Mouse (Mus musculus) embryo, embryonic 11 days (tissue): ENCODE data around the gene Ppef2.

Experiments used
- DNase-seq: peaks from one replicate; pipeline ENCODE4 v3.0.0-alpha.2; 2015

The Ppef2 gene

DNA sequence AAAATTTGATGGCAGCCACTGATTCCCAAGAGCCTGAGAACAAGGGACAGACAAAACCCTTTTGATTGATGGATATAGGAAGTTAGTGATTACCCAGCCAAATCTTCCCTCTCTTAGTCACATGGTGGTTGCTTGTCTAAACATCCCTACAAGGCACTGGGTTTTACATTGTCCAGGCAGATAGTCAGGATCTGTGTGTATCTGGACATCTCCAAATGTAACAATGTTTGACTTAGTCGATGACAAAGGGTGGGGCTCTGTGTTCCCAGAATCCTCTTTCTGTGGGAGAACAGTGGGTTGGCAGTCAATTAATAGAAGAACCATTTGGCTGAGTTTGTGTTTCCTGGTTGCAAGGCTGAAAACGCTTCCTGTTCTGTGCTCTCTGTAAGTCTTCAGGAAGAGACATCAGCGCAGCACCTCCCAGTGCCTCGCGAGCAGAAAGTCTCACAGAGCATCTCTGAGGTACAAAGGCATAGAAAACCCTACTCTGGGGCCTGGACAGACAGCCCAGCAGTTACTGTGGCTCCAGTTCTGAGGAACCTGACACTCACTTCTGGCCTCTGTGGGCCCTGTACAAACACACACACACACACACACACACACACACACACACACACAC is 21.0 kb downstream of the Ppef2 start:
- no peak for DNase-seq

- DNase-seq = no peak
These were observed 22.7 kb downstream of the Ppef2 start for GRCm38 (mm10) chr5:92233366-92233765.

GRCm38 (mm10) chr5:92231836-92232235 is 24.2 kb downstream of the Ppef2 start:
- DNase-seq = no peak

DNA sequence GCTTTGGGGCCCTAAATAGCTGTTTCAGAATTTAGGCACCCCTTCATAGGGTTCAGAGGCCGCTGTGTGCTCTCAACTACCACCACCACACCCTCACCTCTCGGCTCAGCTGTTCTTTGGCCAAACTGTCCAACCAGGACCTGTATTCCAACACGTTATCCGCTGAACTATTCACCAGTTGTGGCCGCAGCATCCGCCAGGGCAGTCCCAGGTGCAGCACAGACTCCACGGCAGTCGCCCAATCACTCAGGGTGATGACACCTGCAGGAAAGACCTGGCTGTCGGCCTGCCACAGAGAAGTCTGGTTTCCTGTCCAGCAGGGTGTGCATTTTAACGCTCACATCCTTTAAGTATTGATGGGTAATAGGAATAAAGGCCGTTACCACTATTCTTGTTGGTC is 25.8 kb downstream of the Ppef2 start:
- DNase-seq = no peak

DNA sequence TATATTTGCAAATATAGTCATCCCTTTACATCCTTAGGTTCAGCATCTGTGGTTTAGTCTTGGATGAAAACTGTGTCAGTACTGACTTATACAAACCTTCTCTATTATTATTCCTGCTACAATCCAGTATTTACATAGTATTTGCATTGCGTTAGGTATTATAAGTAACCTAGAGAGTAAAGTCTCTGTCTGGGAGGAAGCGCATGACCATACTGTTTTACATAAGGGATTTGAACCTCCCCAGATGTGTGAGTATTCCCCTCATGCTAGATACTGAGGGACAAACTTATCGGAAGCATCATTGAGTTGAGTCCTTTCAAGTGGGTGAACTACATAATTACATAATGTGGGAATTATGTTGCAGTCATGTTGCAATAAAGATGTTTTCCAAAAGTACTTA is 26.6 kb downstream of the Ppef2 start:
- no peak for DNase-seq

DNA sequence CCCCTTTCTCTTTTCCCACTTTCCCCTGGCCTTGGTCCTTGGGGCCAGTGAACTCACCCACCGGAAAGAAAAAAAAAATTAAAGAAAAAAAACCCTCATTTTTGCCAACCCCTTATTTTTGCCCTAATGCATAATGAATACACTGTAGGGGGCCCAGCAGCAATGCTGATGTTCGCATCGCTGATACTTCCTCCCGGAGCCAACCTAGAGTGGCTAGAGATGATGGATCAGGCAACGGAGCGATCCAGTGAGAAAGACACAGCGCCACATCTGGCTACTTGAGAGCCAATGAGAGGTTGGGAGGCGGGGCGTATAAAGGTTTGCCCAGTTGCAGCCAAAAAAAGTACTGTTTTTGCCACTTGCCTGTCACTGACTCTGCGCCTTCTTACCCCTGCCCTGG is 27.3 kb downstream of the Ppef2 start:
- DNase-seq = peak; percentile 23

DNA sequence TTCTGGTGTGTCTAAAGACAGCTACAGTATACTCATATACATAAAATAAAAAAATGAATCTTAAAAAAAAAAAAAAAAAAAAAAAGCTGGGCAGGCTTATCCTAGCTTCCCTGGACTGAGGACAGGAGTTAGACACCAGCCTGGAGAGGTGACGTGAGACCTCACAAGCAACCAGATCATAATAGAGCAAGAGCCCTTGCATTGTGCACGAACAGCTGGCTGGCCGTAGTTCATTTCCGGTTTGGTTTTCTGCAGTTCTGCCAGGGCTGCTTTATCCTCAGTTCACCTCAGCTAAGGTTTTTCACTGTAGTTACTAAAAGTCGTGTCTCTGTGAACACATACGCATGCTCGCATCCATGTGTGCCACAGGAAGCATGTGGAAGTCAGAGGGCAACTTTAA is 28.3 kb downstream of the Ppef2 start:
- DNase-seq = no peak

DNA sequence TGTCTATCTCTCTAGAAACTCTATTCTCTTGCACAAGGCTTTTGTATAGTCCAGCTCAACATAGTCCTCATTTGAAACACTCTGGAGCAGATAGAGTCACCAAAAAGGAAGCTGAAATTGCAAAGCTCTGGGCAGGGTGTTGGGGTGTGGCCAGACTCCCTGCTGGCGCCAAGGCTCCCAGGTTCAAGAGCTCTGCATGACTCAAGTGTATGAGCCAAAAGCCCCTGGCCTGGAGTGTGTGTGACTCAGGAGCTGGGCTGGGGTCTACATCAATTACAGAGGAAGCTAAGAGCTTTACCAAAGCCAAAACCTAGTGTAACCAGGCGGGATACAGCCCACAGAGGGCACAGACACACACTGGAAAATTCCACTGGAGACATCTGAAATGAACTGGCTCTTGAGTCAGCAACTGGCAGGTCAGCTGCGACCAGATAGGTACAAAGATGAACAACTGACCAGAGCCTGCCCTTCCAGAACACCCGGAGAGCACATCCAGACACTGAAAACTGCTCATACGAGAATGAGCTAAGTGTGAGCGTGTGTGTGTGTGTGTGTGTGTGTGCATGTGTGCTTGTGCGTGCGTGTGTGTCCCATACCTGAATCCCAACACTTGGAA is 35.7 kb downstream of the Ppef2 start:
- DNase-seq = no peak

DNA sequence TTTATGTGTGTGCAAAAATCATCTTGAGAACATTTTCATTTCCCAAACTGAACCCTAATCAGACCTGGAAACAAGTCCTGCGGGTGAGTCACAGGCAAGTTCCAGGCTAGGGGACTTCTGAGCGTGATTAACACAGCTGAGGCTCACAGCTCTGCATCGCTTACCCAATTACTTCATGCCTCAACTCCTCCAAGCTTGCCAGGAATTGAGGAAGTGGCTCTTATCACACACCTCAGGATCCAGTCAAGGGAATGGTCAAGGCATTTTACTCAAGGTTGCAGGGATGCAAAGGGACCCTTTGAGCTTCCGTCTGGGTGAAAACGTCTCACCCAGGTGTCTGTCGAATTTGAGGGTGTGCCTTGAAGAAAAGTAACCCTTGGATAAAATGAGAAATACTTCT is 36.3 kb downstream of the Ppef2 start:
- DNase-seq = no peak

DNA sequence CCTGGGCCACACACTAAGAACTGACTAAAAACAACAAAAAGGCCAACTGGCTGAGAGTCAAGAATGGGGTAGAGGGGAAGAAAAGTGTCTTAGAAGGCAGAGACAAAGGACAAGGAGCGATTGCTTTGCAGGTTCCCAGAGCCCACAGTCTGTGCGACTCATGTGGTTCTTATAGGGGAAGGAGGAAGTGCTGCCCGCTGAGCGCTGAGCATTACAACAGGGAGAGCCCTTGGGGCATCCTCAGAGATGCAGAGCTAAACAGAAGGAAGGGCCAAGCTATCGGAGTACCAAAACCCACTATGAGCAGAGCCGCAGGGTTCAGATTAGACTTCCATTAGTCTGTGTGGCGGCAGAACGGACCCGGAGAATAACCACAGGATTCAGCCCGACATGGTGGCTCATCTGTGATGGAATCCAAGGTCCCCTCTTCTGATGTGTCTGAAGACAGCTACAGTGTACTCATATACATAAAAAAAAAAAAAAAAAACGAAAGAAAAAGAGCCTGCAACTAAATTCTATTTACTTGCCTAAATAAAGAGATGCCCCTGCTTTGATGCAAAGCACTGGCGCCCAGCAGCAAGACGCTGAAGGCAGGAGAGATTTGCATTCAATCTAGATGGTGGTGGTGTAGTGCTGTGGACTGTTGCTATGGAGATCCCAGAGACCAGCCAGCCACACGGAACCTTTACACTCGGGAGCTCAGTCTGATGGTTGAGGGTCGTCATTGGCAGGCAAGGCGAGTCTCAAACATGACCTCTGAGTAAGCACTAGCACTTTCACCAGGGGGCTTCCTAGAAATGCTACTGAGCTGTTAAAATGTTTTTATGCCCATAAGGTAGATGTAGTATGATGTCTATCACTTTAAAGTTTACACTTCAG is 36.9 kb downstream of the Ppef2 start:
- DNase-seq = no peak

- no peak for DNase-seq
These were observed 40.8 kb downstream of the Ppef2 start, which contains the start of gene U90926 for GRCm38 (mm10) chr5:92215308-92215707. Gene U90926, minus strand, starts transcription at chr5:92215408.

GRCm38 (mm10) chr5:92212231-92212630 is 43.8 kb downstream of the Ppef2 start:
- DNase-seq = no peak

GRCm38 (mm10) chr5:92210205-92210604 is 45.9 kb downstream of the Ppef2 start:
- DNase-seq = no peak

DNA sequence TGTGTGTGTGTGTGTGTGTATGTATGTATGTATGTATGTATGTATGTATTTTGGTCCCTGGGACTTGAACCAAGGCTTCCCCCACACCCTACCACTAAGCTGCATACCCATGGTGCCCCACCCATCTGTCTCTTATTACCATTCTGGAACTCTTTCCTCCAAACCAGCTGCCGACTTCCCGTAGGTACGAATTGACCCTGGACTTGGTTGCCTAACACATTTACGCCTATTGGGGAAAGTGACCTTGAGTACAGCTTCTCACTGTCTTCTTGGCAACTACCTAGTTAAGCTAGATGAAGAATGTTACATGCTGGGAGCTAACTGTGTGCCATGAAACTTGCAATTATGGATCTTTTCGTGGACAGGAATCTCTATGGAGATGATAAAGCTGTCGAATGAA is 50.0 kb downstream of the Ppef2 start:
- no peak for DNase-seq

GRCm38 (mm10) chr5:92205706-92206105 is 50.4 kb downstream of the Ppef2 start:
- no peak for DNase-seq

DNA sequence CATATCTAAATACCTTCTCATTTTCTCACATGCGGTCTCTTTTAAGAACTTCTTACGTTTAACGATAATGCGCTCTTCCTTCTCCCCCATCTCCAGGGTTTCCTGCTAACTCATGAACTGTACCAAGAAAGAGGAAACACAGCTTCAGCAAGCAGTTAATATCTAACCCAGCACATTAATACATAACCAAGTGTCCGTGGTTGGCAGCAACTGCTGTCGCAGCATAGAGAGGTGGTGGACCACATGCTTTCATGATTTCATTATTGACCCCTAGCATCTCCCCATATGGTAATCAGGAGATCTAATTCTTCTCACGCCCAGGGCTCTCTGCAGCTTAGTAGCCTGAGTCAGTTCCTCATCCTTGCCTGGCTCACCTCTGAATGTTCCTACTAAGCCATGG is 50.9 kb downstream of the Ppef2 start:
- DNase-seq = no peak

DNA sequence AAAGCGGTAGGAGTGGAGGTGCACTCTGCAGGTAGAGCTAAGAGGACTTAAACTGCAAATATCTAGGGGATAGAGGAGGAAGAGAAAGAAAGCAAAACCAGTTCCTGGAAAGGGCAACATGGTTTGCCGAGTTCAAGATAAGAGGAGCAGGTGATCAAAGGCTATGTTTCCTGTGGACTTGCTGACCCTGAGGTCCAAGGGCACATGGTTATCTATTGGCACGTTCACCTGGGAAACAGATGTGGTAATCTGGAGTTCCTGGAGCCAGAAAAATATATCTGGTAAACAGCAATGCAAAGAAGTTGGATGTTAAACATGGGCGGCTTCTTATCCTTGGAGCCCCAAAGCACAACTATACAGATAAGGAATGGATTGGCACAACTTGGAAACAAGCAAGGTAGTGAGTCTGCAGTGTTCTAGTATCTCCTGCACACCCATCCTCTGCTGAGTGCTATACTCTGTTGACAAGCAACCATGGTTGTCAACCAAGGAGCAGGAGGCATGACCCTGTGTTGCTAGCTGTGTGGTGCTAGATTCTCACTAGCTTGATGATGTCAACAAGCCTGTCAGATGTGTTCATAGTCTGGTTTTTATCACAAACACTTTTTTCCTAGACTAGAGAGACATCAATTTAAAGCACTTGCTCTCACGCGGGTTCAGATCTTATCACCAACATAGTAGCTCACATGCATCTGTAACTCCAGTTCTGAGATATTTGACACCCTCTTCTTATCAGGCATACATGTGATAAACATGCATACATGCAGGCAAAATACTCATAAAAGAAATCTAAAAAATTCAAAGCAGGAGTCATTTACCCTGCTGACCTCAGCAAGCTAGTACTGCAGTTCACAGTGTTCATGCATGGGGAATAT is 51.7 kb downstream of the Ppef2 start:
- no peak for DNase-seq

DNA sequence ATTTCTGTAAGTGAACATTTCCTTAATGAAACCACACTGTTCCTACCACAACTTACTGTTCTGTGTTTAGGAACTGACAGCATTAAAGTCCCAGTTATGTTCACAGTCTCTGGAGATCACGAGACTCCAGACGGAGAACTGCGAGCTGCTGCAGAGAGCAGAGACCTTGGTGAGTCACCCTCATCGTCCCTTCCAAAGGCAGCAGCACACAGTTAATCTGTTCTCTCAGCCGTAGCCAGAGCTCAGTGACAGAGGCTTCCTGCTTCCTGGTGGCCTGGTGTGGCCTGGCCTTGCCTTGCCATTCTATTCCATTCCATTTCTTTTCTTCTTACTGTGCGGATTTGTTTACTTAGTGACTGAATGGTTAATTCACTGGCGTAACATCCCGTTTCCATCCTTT is 57.8 kb downstream of the Ppef2 start:
- DNase-seq = no peak

DNA sequence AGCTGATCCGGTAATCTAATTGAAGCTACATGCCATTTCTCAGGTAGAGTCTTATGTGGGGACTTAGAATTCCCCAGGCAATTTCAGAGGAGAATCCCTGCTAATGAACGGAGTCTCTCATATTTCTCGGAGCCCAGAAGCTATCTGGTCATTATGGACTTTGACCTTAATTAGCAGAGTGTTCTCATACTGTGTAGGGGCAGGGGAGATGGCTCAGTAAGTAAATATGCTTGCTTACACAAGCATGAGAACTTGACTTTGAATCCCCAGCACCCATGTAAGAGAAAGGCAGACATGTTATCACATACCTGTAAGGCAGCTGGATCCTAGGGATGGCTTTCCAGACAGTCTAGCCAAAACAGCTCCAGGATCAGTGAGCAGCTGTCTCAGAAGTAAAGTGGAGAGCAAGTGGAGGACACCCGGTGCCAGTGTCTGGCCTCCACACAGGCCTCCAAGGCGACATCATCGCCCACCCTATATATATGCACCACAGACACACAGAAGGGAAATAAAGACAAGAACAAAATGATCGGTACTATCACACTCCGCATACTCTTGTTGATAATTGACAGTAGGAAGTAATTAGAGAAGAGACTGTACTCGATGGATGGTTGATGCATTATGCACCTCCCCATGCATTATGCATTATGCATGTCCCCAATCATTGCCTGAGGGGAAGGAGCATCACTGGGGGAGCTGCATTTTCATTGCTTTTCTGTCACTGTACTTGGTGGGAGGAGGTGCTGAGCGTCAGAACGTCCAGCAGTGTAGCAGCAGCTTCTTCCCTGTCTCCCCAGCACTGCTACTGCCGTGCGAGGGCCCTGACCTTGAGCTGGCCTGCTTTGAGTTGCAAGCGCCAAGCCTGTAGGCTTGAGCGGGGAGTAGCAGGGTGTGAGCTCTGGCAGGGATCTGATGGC is 58.9 kb downstream of the Ppef2 start:
- DNase-seq = no peak

- DNase-seq = peak; percentile 56
These were observed 60.4 kb downstream of the Ppef2 start for GRCm38 (mm10) chr5:92195716-92196115.

- no peak for DNase-seq
These were observed 67.1 kb downstream of the Ppef2 start for GRCm38 (mm10) chr5:92188881-92189483.
